Mouse (Mus musculus) B cell, adult 2 months (primary cell): ENCODE data around the gene Pde1c.

Experiments used
- DNase-seq, 2 experiments: peaks; one replicate each; pipeline ENCODE4 v3.0.0; 2022

Pde1c gene

GRCm38 (mm10) chr6:56322799-56323198, 246.1 kb downstream of the Pde1c start:
- no peak for DNase-seq

GRCm38 (mm10) chr6:56310318-56310717, 258.6 kb downstream of the Pde1c start:
- no peak for DNase-seq

GRCm38 (mm10) chr6:56306066-56306465, 262.8 kb downstream of the Pde1c start:
- DNase-seq, result no peak

GRCm38 (mm10) chr6:56292176-56292575, 276.7 kb downstream of the Pde1c start:
- no peak for DNase-seq

- no peak for DNase-seq
Measured at GRCm38 (mm10) chr6:56289307-56289706, 279.6 kb downstream of the Pde1c start.

GRCm38 (mm10) chr6:56284821-56285220, 284.1 kb downstream of the Pde1c start:
- no peak for DNase-seq

- DNase-seq, result no peak
Measured at GRCm38 (mm10) chr6:56275461-56275860, 293.4 kb downstream of the Pde1c start.

GRCm38 (mm10) chr6:56271741-56272140, 297.2 kb downstream of the Pde1c start:
- DNase-seq, result no peak

- DNase-seq, result no peak
Measured at GRCm38 (mm10) chr6:56264509-56264908, 304.4 kb downstream of the Pde1c start.

- DNase-seq, result no peak
Measured at GRCm38 (mm10) chr6:56260118-56260517, 308.8 kb downstream of the Pde1c start.

GRCm38 (mm10) chr6:56257555-56258297, 311.2 kb downstream of the Pde1c start:
- DNase-seq, result no peak

GRCm38 (mm10) chr6:56250091-56250490, 318.8 kb downstream of the Pde1c start:
- no peak for DNase-seq

- DNase-seq, result no peak
Measured at GRCm38 (mm10) chr6:56191426-56192140, 377.3 kb downstream of the Pde1c start.

- DNase-seq, result no peak
Measured at GRCm38 (mm10) chr6:56176485-56176884, 392.4 kb downstream of the Pde1c start.

GRCm38 (mm10) chr6:56172172-56172571, 396.7 kb downstream of the Pde1c start:
- no peak for DNase-seq

GRCm38 (mm10) chr6:56168736-56169135, 400.2 kb downstream of the Pde1c start:
- DNase-seq, result no peak

GRCm38 (mm10) chr6:56158217-56158616, 410.7 kb downstream of the Pde1c start:
- no peak for DNase-seq

- no peak for DNase-seq
Measured at GRCm38 (mm10) chr6:56156836-56157235, 412.1 kb downstream of the Pde1c start.

- no peak for DNase-seq
Measured at GRCm38 (mm10) chr6:56130493-56131159, 438.3 kb downstream of the Pde1c start.

- no peak for DNase-seq
Measured at GRCm38 (mm10) chr6:56099520-56100101, 469.3 kb downstream of the Pde1c start.

- DNase-seq, result no peak
Measured at GRCm38 (mm10) chr6:56098427-56098826, 470.5 kb downstream of the Pde1c start.

GRCm38 (mm10) chr6:56076378-56076805, 492.5 kb downstream of the Pde1c start:
- DNase-seq, result no peak

GRCm38 (mm10) chr6:56068516-56068915, 500.4 kb downstream of the Pde1c start:
- no peak for DNase-seq
